Mouse (Mus musculus) E14TG2a.4 (cell line): ENCODE data around the gene A430005L14Rik.

Experiments
- H3K27me3 ChIP-seq: 2 replicates; pipeline ENCODE4 v1.6.1; 2014; ENCODE audit warnings: low read length, control low read depth; ENCODE audit not compliant: insufficient read depth
- H3K36me3 ChIP-seq: 2 replicates; pipeline ENCODE4 v1.6.1; 2014; ENCODE audit warnings: low read length, control low read depth; ENCODE audit not compliant: insufficient read depth
- H3K4me1 ChIP-seq: replicated peaks from 2 replicates; pipeline ENCODE4 v1.6.1; 2014; ENCODE audit warnings: low read depth, low read length, control low read depth
- H3K4me3 ChIP-seq: replicated peaks from 2 replicates; pipeline ENCODE4 v1.5.1; 2014; ENCODE audit warnings: mild to moderate bottlenecking, low read length
- H3K9me3 ChIP-seq: 2 replicates; pipeline ENCODE4 v1.6.1; 2014; ENCODE audit warnings: low read length, control low read depth
- CTCF ChIP-seq: conservative IDR thresholded peaks from 2 replicates; pipeline ENCODE4 v1.5.1; 2014; ENCODE audit warnings: low read length
- NANOG ChIP-seq: IDR thresholded peaks from 2 replicates; pipeline ENCODE4 v1.6.1; 2014; ENCODE audit warnings: borderline replicate concordance, low read length, mixed read lengths
- POU5F1 ChIP-seq: IDR thresholded peaks from 2 replicates; pipeline ENCODE4 v1.6.1; 2014; ENCODE audit warnings: low read length, borderline replicate concordance

The A430005L14Rik gene

GRCm38 (mm10) chr4:153957444-153958250 lies 610 bp downstream of the A430005L14Rik start:
- Histone ChIP-seq H3K9me3 (no peaks in the 10 kb centered on the region), H3K36me3 (peaks cover 43% of the 10 kb centered on the region), H3K4me3 (peak overlapping the region; percentile 97), H3K27me3 (0 out of 2 replicates have a peak, but pooled peaks cover 4% of the 10 kb centered on the region), H3K4me1 (peaks cover 42% of the 10 kb centered on the region)
- no peak for TF ChIP-seq CTCF
- TF ChIP-seq NANOG = no peak
- TF ChIP-seq POU5F1 = no peak

DNA sequence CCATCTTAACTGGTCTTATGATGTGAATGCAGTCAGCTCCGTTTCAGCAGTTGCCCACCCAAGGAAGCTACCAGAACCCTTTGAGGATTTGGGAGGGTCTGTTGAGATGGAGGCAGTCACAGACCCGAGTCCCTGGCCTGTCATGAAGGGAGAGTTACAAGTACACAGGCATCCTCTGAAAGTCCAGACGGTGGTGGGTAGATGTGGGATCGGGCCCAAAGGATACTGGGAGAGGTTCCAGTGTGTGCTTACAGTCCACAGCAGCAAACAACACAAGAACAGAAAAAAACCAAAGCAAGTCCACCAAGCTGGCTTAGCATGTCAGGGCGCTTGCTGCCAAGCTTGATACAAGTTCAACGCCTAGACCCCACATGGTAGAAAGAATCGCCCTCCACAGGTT lies 5.6 kb downstream of the A430005L14Rik start:
- H3K4me3 ChIP-seq = no peak overlapping the region
- no peaks in the 10 kb centered on the region for H3K9me3 ChIP-seq
- H3K36me3 ChIP-seq = peaks cover 87% of the 10 kb centered on the region
- H3K27me3 ChIP-seq = no peaks in the 10 kb centered on the region
- peaks cover 32% of the 10 kb centered on the region for H3K4me1 ChIP-seq
- TF ChIP-seq POU5F1 (no peak), CTCF (no peak), NANOG (no peak)

DNA sequence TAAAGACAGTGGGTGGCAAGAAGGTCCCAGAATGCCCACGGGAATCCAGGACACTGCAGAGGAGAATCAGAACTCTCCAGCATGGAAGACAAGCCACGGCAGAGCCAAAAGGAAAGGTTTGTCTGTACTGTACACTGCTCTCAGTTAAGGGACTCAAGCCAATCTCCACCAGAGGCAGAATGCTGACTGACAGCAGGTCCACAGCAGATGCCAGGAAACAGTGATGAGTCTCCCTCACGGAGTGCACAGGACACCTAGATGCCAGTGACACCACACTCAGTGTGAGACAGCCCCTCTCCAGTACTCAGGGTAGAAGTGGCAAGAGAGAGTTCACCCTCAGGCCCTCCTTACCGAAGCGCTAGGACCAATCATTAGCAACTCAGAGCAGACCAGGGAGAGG lies 9.6 kb downstream of the A430005L14Rik start:
- no peaks in the 10 kb centered on the region for H3K27me3 ChIP-seq
- peaks cover 95% of the 10 kb centered on the region for H3K36me3 ChIP-seq
- no peaks in the 10 kb centered on the region for H3K9me3 ChIP-seq
- H3K4me1 ChIP-seq = peaks cover 6% of the 10 kb centered on the region; the same call in 1 of the 2 replicates
- H3K4me3 ChIP-seq = no peak overlapping the region
- no peak for TF ChIP-seq CTCF

- H3K4me3 ChIP-seq = no peak overlapping the region
- no peak for TF ChIP-seq NANOG
- TF ChIP-seq CTCF = no peak
- no peak for TF ChIP-seq POU5F1
Measured at GRCm38 (mm10) chr4:153967556-153967955, 10.5 kb downstream of the A430005L14Rik start.

GRCm38 (mm10) chr4:153968063-153968462 lies 11.0 kb downstream of the A430005L14Rik start:
- H3K4me3 ChIP-seq = no peak overlapping the region
- 0 out of 2 replicates have a peak, but pooled peaks cover 3% of the 10 kb centered on the region for H3K4me1 ChIP-seq
- H3K9me3 ChIP-seq = no peaks in the 10 kb centered on the region
- no peak for TF ChIP-seq CTCF
- TF ChIP-seq POU5F1 = no peak
- TF ChIP-seq NANOG = no peak
- no peaks in the 10 kb centered on the region for H3K27me3 ChIP-seq
- peaks cover 88% of the 10 kb centered on the region for H3K36me3 ChIP-seq

More at GRCm38 (mm10) chr4:153967556-153967955, 10.5 kb downstream of the A430005L14Rik start:
- Histone ChIP-seq H3K27me3 (no peaks in the 10 kb centered on the region), H3K9me3 (no peaks in the 10 kb centered on the region), H3K36me3 (peaks cover 92% of the 10 kb centered on the region), H3K4me1 (0 out of 2 replicates have a peak, but pooled peaks cover 3% of the 10 kb centered on the region)

- H3K36me3 ChIP-seq = peaks cover 40% of the 10 kb centered on the region
- peak within 1 kb of the TSS; percentile 97 for H3K4me3 ChIP-seq
- peaks cover 25% of the 10 kb centered on the region for H3K4me1 ChIP-seq
- H3K9me3 ChIP-seq = no peaks in the 10 kb centered on the region
- TF ChIP-seq CTCF (no peak), POU5F1 (no peak), NANOG (no peak)
- H3K27me3 ChIP-seq = 0 out of 2 replicates have a peak, but pooled peaks cover 4% of the 10 kb centered on the region
Measured at GRCm38 (mm10) chr4:153974431-153975291, 17.6 kb downstream of the A430005L14Rik start, which contains the start of the genes Dffb and Cep104. Gene Dffb (minus strand): TSS chr4:153975126. Gene Cep104 (plus strand): TSS chr4:153975194.

DNA sequence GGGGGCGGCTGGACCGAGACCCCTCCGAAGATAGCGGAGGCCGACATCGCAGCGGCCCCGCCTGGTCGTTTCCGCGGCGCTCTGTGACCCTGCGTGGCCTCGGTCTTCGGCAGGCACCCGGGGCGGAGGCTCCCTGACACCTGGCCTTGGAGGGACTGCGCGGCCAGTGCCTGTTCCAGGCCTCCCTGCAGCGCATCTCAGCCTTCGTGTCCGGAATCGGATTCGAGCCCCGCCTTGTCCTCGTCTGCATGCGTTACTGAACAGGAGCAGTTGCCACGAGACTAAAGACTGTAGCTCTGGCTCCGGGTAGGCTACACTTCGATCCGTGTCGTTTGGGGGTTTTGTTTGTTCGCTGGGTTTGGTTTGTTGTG lies 18.2 kb downstream of the A430005L14Rik start:
- Histone ChIP-seq H3K9me3 (no peaks in the 10 kb centered on the region), H3K4me3 (peak overlapping the region; percentile 97), H3K4me1 (peaks cover 25% of the 10 kb centered on the region), H3K36me3 (peaks cover 39% of the 10 kb centered on the region), H3K27me3 (0 out of 2 replicates have a peak, but pooled peaks cover 4% of the 10 kb centered on the region)
- TF ChIP-seq POU5F1 = no peak
- no peak for TF ChIP-seq CTCF
- TF ChIP-seq NANOG = no peak

DNA sequence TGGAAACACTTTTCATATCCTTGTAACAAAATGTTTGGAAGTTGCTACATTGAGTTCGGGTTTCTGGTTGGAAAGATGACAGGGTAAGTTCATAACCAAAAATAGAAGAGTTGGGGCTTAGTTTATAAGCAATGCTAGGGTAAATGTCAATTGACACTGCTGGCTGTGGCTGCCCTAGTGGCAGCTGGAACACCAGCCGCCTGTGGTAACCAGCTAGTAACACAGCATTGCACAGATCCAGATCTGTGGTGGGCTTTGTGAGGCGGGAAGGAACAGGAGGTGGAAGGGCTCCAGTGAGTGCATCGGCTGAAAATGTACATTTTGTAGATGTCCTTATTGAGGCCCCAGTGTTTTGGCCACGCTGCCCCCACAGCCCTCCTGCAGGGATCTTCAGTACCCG lies 18.7 kb downstream of the A430005L14Rik start:
- Histone ChIP-seq H3K9me3 (no peaks in the 10 kb centered on the region), H3K36me3 (peaks cover 39% of the 10 kb centered on the region), H3K4me1 (peaks cover 25% of the 10 kb centered on the region), H3K4me3 (peak overlapping the region; percentile 97), H3K27me3 (0 out of 2 replicates have a peak, but pooled peaks cover 4% of the 10 kb centered on the region)
- no peak for TF ChIP-seq CTCF
- no peak for TF ChIP-seq NANOG
- no peak for TF ChIP-seq POU5F1
